Mouse (Mus musculus): ENCODE results near the gene Slc22a14.
"Not testable (repeated sequence)": the region's sequence is repeated elsewhere in the genome, so short reads cannot be mapped to it uniquely, and the experiment has no call there.

The Slc22a14 gene

GRCm38 (mm10) chr9:119365284-119365683 lies at the start of gene Slc22a14:
Gene Slc22a14, minus strand, starts transcription at chr9:119365553.
- no peak for DNase-seq (ENCODE audit: low spot score)

- DNase-seq (ENCODE audit: low spot score): no peak
Observed at GRCm38 (mm10) chr9:119409864-119410263, 44.5 kb upstream of the Slc22a14 start.

DNA sequence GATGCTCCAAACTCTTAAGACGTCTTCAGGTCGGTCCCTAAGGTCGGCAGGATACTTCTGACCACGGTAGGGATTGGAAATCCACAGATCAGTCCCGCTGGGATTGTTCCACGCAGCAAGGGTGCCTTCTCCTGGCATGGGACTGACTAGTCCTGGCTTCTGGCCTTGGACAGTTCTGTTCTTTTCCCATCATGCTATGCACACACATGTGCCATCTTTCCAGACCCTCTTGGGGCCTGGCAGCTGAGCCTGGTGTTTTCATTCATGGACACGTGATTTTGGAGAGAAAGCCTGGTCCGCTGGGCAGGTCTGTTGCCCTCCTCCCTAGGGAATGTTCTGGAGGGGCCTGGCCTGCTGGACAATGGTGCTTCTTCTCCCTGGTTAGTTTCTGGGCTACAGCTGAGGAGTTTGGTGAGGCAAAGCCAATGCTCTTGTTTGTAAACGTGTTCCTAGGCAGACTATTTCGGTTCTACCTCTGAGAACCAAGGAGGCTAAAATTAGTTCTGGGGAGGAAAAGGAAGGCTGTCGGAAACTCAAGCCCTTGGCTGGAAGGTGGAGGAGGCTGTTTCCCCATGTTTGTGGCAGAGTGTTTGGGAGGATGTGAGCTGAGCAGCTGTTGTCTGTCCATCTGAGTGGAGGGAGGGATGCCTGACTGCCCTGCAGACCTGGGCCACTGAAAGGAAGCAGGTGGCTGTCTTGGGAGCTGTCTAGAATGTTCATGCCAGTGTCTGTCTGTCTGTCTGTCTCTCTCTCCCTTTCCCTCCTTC lies 43.7 kb upstream of the Slc22a14 start:
- DNase-seq (ENCODE audit: low spot score): no peak

GRCm38 (mm10) chr9:119407884-119408283 lies 42.5 kb upstream of the Slc22a14 start:
- DNase-seq (ENCODE audit: low spot score): no peak

- DNase-seq (ENCODE audit: low spot score): no peak
Observed at GRCm38 (mm10) chr9:119404090-119404489, 38.7 kb upstream of the Slc22a14 start.

- no peak for DNase-seq (ENCODE audit: low spot score)
Observed at GRCm38 (mm10) chr9:119403236-119403641, 37.9 kb upstream of the Slc22a14 start.

DNA sequence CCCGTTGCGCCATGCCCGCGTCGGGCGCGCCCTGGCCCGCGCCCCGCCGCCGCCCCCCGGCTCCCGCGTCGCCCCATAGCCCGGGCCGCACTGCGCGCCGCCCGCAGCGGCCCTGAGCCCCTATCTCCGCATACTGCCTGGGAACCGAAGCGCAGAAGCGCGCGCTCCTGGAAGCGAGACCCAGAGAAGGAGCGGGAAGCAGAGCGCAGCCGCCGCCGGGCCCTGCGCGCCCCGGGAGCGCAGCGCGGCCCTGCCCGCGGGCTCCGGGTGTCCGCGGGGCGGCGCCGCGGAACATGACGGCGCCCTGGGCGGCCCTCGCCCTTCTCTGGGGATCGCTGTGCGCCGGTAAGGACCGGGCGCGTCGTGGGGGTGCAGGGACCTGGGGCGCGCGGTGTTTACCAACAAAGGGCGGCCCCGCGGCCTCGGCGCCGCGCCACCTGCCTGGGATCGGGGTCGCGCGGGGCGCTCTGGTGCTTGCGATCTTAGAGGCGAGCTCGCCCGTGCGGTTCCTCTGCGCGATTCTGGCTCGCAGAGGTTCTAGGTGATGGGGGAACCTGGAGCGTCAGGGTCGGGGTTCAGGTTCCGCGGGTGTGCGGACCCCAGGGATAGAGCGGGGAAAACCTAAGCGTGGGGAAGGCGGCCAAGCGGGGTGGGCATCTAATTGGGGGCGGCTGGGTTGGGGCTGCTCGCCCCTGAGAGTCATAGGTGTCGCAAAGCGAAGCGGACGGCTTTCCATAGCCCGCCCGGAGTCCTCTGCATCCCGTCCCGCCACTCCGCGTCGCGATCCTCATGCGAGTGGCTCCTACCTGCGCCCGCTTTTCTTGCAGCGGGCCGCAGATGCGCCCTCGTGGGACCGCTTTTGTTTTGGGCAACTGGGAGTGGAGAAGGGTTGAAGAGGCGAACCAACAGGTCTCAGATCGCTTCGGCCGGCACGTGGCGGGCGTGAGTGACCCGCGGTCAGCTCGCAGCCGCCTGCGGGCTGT lies 37.2 kb upstream of the Slc22a14 start:
- DNase-seq (ENCODE audit: low spot score): peak; percentile 5

GRCm38 (mm10) chr9:119401801-119402214 lies 36.5 kb upstream of the Slc22a14 start, which contains the start of gene Acvr2b:
Gene Acvr2b, plus strand, starts transcription at chr9:119402118.
- peak; percentile 61 for DNase-seq (ENCODE audit: low spot score)

DNA sequence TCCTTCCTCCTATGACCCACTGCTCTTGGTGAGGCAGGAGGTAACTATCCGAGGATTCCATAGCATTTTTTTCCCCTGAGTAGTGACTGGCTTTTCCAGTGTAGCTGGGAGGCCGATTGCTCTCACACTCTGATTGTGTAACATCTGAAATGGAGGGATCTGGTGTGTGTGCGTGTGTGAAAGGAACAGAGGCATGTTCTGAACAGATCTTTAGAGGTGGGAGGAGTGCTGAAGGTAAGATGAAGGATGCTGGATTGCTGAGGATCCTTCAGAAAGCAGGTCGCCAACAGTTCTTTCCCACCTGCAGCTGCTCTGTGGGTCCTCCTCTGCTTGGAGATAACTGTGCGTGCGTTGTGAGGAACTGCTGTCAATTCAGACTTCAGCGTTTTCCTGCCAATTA lies 36.0 kb upstream of the Slc22a14 start:
- DNase-seq (ENCODE audit: low spot score): no peak

GRCm38 (mm10) chr9:119394808-119395207 lies 29.5 kb upstream of the Slc22a14 start:
- no peak for DNase-seq (ENCODE audit: low spot score)

GRCm38 (mm10) chr9:119390214-119390613 lies 24.9 kb upstream of the Slc22a14 start:
- DNase-seq (ENCODE audit: low spot score): no peak

GRCm38 (mm10) chr9:119388956-119389355 lies 23.6 kb upstream of the Slc22a14 start:
- DNase-seq (ENCODE audit: low spot score): no peak

DNA sequence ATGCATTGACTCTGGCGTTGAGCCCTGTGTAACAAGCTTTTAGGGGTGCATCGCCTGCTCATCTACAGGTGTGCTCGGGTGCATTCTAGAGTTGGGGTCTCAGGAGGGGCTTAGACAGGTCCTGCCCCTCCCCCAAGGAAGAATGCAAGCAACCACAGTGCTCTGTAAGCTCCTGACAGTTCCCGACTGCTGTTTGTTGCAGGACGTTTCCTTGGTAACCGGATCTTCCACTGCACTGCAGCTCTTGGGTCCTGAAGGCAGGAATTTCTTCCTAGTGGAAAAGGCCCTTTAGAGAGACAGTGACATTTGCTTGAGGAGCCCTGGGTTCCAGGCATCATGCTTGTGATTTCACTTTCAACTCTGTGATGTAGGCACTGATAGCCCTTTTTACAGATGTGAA lies 17.2 kb upstream of the Slc22a14 start:
- no peak for DNase-seq (ENCODE audit: low spot score)

DNA sequence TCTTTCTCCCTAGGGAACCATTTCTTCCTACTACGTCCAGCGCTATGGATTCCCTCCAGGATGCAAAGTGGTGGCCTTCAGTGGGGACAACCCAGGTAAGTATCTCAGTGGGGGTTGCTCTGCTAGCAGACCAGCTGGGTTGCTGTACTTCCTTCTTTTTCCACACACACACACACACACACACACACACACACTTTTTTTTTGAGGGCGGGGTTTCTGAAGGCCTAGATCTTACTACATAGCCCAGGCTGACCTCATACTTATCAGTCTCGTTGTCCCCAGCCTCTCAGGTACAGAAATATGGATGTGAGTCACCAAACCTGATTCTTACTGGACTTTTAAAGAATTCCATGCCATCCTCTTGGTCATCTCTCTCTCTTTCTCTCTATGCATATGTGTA lies 12.9 kb upstream of the Slc22a14 start:
- no peak for DNase-seq (ENCODE audit: low spot score)

DNA sequence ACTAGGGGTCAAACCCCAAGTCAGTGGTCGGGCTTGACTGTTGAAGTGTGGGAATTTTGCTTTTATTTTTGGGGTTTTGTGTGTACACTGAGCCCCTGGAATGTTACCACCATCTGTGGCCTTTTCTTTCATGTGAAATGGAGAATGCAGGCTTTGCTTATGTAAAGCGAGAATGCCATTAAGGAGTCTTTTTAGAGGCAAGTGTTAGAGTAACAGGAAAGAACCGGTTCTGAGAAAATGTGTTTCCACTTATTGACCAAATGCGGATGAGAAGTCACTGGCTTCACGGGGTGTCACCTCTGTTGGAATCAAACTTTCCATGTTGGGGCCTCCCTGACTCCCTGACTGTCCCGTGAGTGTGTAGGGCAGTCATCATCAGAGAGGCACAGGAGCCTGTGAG lies 10.2 kb upstream of the Slc22a14 start:
- DNase-seq (ENCODE audit: low spot score): no peak

GRCm38 (mm10) chr9:119375008-119375407 lies 9.7 kb upstream of the Slc22a14 start:
- DNase-seq (ENCODE audit: low spot score): no peak

DNA sequence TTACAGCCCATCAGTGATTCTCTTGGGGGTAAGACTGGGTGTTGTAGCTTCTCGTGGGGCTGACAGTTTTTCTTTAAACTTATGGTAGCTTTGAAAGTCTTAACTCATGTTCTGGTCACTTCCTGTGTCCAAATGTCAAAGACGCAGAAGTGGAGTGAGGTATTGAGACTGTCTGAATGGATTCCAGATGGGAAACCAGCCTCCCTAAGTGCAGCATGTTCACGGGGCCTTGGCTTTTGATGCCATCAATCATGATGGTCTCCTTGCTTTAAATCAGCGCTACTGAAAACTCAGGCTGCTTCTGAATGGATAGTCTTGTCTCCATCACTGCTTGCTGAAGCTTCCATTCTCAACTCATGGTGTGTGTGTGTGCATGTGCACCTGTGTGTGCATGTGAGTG lies 5.9 kb upstream of the Slc22a14 start:
- no peak for DNase-seq (ENCODE audit: low spot score)

DNA sequence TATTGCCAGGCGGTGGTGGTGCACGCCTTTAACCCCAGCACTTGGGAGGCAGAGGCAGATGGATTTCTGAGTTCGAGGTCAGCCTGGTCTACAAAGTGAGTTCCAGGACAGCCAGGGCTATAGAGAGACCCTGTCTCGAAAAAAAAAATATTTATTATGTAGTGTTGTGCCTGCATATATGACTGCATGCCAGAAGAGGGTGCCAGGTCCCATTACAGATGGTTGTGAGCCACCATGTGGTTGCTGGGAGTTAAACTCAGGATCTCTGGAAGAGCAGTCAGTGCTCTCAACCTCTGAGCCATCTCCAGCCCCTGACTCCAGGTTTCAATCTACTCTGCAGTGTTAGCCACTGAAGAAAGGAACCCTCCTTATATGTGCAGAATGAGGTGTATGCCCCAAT lies 5.4 kb upstream of the Slc22a14 start:
- DNase-seq (ENCODE audit: low spot score): not testable (repeated sequence)

DNA sequence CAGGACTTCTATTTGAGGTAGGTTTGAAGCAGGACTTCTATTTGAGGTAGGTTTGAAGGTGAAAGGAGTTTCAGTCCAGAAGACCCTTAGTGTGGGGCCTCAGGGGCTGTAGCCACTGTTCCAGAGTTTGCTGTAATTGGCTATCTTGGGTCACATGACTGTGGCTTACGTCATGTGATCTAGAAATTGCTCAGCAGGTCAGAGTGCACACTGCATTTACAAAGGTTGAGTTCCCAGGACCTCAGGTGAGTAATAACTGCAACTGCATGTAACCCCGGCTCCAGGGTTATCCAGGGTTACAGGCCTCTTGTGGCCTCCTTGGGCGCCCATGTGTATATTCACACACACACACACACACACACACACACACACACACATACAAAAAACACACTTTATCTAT lies 3.0 kb upstream of the Slc22a14 start:
- no peak for DNase-seq (ENCODE audit: low spot score)

GRCm38 (mm10) chr9:119363229-119363628 lies 2.1 kb downstream of the Slc22a14 start:
- no peak for DNase-seq (ENCODE audit: low spot score)

GRCm38 (mm10) chr9:119361416-119361815 lies 3.9 kb downstream of the Slc22a14 start:
- no peak for DNase-seq (ENCODE audit: low spot score)

GRCm38 (mm10) chr9:119358058-119358429 lies 7.3 kb downstream of the Slc22a14 start:
- DNase-seq (ENCODE audit: low spot score): no peak

All from T-cell, adult 2 months (primary cell).